Mouse (Mus musculus): ENCODE measurements around the gene Rfx2. TPM values are rescaled to one million over a fixed set of nuclear protein-coding genes. Genes with fewer than 3 reads are reported as not detected.

Rfx2 gene
- total RNA-seq (2023): 10 to 100 TPM; 71.8 to 73.4 TPM

DNA sequence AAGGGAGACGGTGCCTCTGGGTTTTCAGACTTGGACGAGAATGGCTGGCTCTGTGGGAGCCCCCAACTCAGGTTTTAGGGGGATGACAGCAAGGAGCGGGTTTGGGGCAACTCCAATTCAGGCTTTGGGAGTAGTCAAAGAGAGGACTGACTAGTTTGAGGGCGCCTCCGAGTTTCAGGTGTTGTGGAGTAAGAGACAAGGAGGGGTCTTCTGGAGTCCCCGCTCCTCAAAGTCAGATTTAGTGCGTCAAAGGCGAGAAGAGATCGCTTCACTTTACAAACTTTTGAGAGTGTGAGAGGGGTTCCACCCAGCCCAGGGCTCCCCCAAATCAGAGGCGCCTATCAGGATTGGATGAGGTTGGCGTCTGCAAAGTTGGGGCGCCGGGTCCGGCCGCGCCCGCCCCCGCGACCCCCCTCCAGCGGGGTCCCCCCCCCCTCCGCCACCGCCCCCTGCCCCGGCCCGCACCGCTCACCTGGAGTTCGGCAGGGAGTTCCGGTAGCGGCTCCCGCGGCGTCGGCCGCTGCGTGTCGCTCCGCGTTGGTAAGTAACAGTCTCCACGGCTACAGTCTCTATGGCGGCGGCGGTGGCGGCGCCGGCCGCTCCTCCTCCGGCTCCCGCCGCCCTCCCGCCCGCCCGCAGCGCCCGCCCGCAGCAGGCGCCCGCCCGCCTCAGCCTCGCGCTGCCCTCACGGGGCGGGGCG is at the start of gene Rfx2:
TSS of gene Rfx2 (minus strand) at position 603 of the 700 bp plus-strand sequence.

GRCm38 (mm10) chr17:56874936-56875651 is 44.3 kb upstream of the Rfx2 start, which contains the start of gene 1700061G19Rik:
1700061G19Rik (plus strand) TSS chr17:56875477.

DNA sequence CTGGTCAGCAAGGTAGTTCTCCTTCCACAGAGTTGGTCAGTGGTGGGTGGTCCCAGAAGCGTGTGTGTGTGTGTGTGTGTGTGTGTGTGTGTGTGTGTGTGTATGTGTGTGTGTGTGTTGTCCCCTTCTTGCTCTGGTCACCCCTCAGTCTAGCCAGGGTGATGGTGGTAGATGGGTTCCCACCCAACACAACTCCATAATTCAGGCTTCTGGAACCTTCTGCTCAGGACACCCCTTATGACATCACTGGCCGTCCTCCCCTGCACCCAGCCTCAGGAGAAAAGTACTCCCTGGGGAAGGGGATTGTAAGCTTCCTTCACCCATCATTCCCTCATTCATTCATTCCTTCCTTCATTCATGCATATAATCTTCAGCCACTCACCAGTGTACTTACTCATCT is 43.4 kb upstream of the Rfx2 start, which contains the start of gene Acsbg2:
TSS of gene Acsbg2 (minus strand) at position 211 of the 400 bp plus-strand sequence.

GRCm38 (mm10) chr17:56769950-56770349 is 60.9 kb downstream of the Rfx2 start, which contains the start of gene Prr22:
Prr22 (plus strand) TSS chr17:56770250.

DNA sequence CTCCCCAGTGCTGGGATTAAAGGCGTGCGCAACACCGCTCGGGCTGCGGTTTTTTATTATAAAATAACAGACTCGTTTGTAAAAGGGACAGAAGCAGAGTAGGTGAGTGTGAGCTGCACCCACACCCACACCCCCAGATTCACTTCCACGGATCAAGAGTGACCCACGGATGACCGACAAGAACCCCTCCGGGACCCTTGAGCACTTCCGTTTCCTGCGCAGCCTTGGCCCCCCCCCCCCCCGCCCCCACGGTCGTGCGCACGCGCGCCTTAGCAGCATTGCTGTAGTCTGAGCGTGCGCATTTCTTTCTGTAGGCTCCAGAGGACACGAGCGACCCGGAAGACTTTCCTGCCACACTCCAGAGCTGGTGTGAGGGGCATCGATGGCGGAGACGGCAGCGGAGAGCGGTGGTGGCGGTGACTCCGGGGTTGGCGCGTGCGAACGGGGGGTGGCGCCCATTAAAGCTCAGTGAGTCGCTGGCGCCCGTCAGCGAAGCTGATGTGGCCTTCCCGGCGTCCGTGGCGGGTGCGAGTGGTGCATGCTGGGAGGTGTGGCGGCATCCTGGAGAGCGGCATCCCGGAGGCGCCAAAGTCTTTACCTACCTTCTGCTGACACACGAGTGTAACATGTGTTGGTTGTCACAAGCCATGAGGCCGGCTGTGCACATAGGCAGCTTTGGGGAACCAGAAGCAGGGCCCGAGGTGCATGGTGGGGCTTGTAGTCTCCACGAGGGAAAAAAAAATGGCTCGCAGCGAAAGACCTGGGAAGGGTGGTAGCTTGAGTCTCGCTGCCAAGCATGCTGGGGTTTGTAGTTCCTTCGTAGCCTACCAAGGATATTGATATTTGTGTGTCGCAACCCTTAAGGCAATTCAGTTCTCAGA is 66.1 kb downstream of the Rfx2 start, which contains the start of gene Dus3l:
TSS of gene Dus3l (plus strand) at position 284 of the 881 bp plus-strand sequence.

GRCm38 (mm10) chr17:56757416-56758123 is 73.2 kb downstream of the Rfx2 start, which contains the start of gene Nrtn:
Nrtn (minus strand) TSS chr17:56757530.

Other genes starting within 250 kb of the Rfx2 start
- gene Safb2, start 246.4 kb downstream of the Rfx2 start, total RNA-seq (2023): 100 to 1,000 TPM; 378 to 409 TPM
- gene Safb, start 246.2 kb downstream of the Rfx2 start, total RNA-seq (2023): 100 to 1,000 TPM; 192 to 207 TPM
- 10 to 100 TPM; 62.6 to 67.6 TPM for gene 2410015M20Rik, start 221.2 kb downstream of the Rfx2 start, total RNA-seq (2023)
- 100 to 1,000 TPM; 871 to 971 TPM for gene Rpl36, start 217.6 kb downstream of the Rfx2 start, total RNA-seq (2023)
- 10 to 100 TPM; 30.7 to 32.1 TPM for gene Lonp1, start 204.1 kb downstream of the Rfx2 start, total RNA-seq (2023)
- gene Catsperd, start 202.9 kb downstream of the Rfx2 start, total RNA-seq (2023): under 1 TPM; 0.42 to 0.55 TPM
- gene Ranbp3, start 157.7 kb downstream of the Rfx2 start, total RNA-seq (2023): 10 to 100 TPM; 68.3 to 70.9 TPM
- 10 to 100 TPM; 65.3 to 82.2 TPM for gene Ndufa11, start 113.2 kb downstream of the Rfx2 start, total RNA-seq (2023)
- gene Vmac, start 113.0 kb downstream of the Rfx2 start, total RNA-seq (2023): 1 to 10 TPM; 5.4 to 5.7 TPM
- gene Nrtn, start 73.5 kb downstream of the Rfx2 start, total RNA-seq (2023): not detected
- 10 to 100 TPM; 47.3 to 49.5 TPM for gene Dus3l, start 66.3 kb downstream of the Rfx2 start, total RNA-seq (2023)
- under 1 TPM; 0.42 to 0.70 TPM for gene Prr22, start 60.8 kb downstream of the Rfx2 start, total RNA-seq (2023)
- not detected for gene Acsbg2, start 43.4 kb upstream of the Rfx2 start, total RNA-seq (2023)
- under 1 TPM in 1 of 2 experiments, not detected in 1; 0.24 TPM for gene 1700061G19Rik, start 44.5 kb upstream of the Rfx2 start, total RNA-seq (2023)
- 10 to 100 TPM; 27.3 to 28.0 TPM for gene Mllt1, start 104.4 kb upstream of the Rfx2 start, total RNA-seq (2023)
- not detected for gene Acer1, start 151.1 kb upstream of the Rfx2 start, total RNA-seq (2023)
- 10 to 100 TPM; 12.6 to 19.9 TPM for gene Clpp, start 159.3 kb upstream of the Rfx2 start, total RNA-seq (2023)
- gene Alkbh7, start 166.3 kb upstream of the Rfx2 start, total RNA-seq (2023): 10 to 100 TPM; 11.1 to 12.4 TPM
- 1 to 10 TPM in 1 of 2 experiments, not detected in 1; 1.6 TPM for gene Pspn, start 169.0 kb upstream of the Rfx2 start, total RNA-seq (2023)
- 10 to 100 TPM; 46.9 to 54.3 TPM for gene Gtf2f1, start 180.3 kb upstream of the Rfx2 start, total RNA-seq (2023)
- gene Gm17949, start 180.5 kb upstream of the Rfx2 start, total RNA-seq (2023): not detected
- 100 to 1,000 TPM in 1 of 2 experiments, 10 to 100 TPM in 1; 98.9 to 101 TPM for gene Khsrp, start 200.5 kb upstream of the Rfx2 start, total RNA-seq (2023)
- gene Slc25a41, start 210.6 kb upstream of the Rfx2 start, total RNA-seq (2023): not detected
- gene Crb3, start 228.1 kb upstream of the Rfx2 start, total RNA-seq (2023): not detected
- 1 to 10 TPM; 4.1 to 5.2 TPM for gene Slc25a23, start 228.8 kb upstream of the Rfx2 start, total RNA-seq (2023)
- 100 to 1,000 TPM; 114 to 120 TPM for gene Dennd1c, start 247.5 kb upstream of the Rfx2 start, total RNA-seq (2023)

Data from monocyte, adult 59 days (primary cell).